Mouse (Mus musculus) adrenal gland (tissue): ENCODE measurements around the gene P4ha1.
"Not testable (repeated sequence)": the region's sequence is repeated elsewhere in the genome, so short reads cannot be mapped to it uniquely, and the experiment has no call there.

ENCODE experiments used
- intact Hi-C: fragments of 180-260 bp; cut with DNase I; formaldehyde crosslinking; loops from one replicate; pipeline ENCODE4 v1.15.1; 2025
- long read RNA-seq, 2 experiments: library from polyadenylated mRNA; unstranded; transcript quantifications; one replicate each; pipeline ENCODE4 v2.0.0; 2020; ENCODE audit warnings: borderline replicate concordance in 1 of 2; ENCODE audit not compliant: insufficient replicate concordance in 1 of 2

The P4ha1 gene
- long read RNA-seq, experiment 1, full-length matches to known transcripts, result 49 of 57 reads
- long read RNA-seq, experiment 1, partial matches to known transcripts, result 5 of 57 reads
- long read RNA-seq, experiment 1, other reads (novel, unspliced or antisense), result 3 of 57 reads
- long read RNA-seq, experiment 2, full-length matches to known transcripts, result 56 of 69 reads
- long read RNA-seq, experiment 2, partial matches to known transcripts, result 8 of 69 reads
- long read RNA-seq, experiment 2, other reads (novel, unspliced or antisense), result 5 of 69 reads

GRCm38 (mm10) chr10:59323100-59323487 is at the start of gene P4ha1:
P4ha1 (plus strand) TSS chr10:59323296.
- intact Hi-C loops, result no loop called here

DNA sequence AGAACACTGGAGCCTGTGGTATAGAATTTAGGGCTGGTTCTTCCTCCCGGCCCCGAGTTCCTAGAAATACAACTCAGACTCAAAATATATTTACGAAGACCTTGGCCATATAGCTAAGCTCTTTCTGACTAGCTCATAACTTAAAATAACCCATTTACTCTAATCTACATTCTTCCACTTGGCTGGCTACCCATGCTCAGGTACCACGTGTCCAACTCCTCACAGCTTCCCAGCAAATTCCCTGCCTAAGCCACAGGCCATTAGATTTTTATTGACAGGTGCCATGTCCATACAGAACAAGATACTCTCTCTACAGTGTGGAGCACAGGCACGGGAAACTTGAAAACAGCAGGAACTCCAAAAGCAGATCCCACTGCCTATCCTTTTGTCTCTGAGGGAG is 47.4 kb upstream of the P4ha1 start:
- intact Hi-C loops, result no loop called here

GRCm38 (mm10) chr10:59277116-59277515 is 46.0 kb upstream of the P4ha1 start:
- intact Hi-C loops, result no loop called here

- intact Hi-C loops, result no loop called here
These were observed 45.2 kb upstream of the P4ha1 start for GRCm38 (mm10) chr10:59277729-59278475.

- intact Hi-C loops, result no loop called here
These were observed 39.9 kb upstream of the P4ha1 start for GRCm38 (mm10) chr10:59283164-59283563.

- intact Hi-C loops, result no loop called here
These were observed 39.3 kb upstream of the P4ha1 start for GRCm38 (mm10) chr10:59283749-59284148.

DNA sequence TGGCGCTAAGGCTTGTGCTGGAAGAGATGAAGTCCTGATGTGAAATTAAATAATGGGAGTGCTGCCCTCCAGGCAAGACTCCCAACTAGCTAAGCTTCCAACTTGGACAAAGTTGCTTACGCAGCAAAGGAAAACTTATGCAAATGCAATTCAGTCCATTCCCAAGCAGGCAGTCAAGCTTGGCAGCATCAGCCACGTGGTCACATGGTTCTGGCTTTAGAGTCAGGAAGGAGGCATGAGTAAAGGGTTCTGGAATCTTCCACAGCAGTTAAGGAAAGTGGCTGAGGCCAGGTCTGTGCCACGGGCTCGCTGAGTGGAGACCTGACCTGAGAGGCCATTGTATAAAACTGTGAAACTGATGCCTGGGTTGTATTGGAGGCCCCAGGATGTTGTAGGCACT is 37.6 kb upstream of the P4ha1 start:
- intact Hi-C loops, result no loop called here

GRCm38 (mm10) chr10:59287251-59287650 is 35.8 kb upstream of the P4ha1 start:
- intact Hi-C loops, result no loop called here

- intact Hi-C loops, result no loop called here
These were observed 35.4 kb upstream of the P4ha1 start for GRCm38 (mm10) chr10:59287662-59288061.

- intact Hi-C loops, result no loop called here
These were observed 34.0 kb upstream of the P4ha1 start for GRCm38 (mm10) chr10:59289062-59289461.

DNA sequence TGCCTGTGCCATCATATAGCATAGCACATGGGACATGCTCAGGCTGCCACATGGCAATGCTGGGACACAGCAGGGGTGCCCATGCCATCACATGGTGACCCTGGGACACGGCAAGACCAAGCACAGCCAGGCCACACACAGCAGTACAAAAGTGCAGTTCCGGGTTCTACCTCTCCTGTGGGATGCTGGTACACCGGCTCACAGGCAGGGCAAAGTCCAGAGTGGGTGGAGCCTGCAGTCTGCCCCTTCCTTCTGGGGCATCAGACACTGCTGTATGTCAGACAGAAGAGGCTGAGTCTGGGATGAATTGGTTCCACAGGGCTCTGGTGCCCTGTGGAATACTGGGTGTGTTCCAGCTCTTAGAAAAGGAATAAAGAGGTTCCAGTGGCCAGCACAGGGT is 31.6 kb upstream of the P4ha1 start:
- intact Hi-C loops, result loop anchor here (5.0 kb wide), 1 partner anchor 69 kb away; the partner anchor contains the start of genes Sept10 and Sowahc

DNA sequence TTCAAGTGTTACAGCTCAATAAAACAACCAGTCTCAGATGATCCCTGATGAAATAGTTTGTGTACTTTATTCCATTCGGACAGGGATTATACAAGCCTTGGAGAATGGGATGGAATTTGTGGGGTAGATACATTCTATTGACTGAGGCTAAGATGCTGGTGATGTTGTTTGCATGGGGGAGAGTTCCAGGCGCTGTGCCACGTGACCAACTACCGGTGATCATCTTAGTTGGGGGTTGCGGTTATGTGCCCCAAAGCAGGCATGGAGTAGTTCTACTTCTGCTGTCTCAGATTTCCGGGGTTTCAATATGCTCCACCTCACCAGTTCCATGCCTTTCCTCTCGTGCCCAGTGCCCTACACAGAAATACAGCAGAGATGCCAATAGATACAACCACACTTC is 31.0 kb upstream of the P4ha1 start:
- intact Hi-C loops, result loop anchor here (2.0 to 5.0 kb wide), 3 partner anchors 70 to 183 kb away; partner anchors contain the start of genes Sept10 and Sowahc

DNA sequence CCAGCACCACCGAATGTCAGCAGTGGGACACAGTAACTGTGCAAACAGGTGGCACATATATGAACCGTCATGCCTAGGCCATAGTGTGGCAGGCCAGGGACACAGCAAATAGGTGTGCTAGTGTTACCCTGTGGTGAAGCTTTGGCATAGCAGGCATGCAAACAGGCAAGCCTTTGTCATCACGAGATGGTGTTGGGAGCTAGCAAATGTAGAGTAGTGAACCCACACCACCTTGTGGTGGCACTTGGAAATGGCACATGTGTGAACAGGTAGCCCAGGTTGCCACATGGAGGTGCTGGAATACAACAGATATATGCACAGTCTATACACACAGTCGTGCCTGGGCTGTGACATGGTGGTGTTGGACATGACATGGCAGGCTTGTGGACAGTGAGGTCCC is 30.5 kb upstream of the P4ha1 start:
- intact Hi-C loops, result loop anchor here (2.0 to 5.0 kb wide), 3 partner anchors 70 to 184 kb away; partner anchors contain the start of genes Sept10 and Sowahc

DNA sequence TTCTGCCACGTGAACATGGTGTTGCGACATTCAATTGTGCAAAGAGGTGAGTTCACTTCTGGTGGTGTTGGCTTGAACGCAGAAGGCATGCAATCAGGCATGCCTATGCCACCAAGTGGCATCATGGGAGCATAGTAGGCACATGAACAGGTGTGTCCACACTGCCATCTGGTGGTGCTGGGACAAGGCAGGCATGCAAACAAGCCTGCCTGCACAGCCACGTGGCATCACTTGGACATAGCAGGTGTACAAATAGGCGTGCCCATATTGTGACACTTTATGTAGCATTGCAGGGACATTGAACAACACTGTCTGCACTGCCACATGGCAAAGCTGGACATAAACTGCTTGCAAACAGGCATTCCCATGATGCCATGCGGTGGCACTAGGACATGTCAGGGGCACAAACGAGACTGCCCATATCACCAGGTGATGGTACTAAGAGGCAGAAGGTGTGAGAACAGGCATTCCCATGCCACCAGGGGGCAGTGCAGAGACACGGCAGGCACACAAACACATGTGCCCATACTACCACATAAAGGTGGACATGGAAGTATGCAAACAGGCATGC is 27.8 kb upstream of the P4ha1 start:
- intact Hi-C loops, result loop anchor here (5.0 kb wide), 1 partner anchor 62 kb away; no protein-coding TSS in a partner anchor

DNA sequence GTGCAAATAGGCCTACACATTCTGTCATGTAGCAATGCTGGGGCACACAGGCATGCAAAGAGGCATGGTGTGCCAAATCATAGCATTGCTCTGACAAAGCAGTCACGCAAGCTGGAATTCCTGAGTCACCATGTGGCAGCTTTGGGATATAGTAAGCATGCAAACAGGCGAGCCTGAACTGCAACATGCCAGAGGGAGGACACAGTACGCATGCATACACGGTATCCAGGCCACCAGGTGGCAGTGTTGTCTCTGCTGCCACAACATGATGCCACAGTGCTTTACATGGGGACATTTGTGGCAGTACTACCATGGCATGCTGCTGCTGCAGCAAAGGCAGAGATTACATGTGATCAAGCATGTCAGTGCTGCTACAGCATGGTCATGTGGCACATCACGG is 26.8 kb upstream of the P4ha1 start:
- intact Hi-C loops, result loop anchor here (5.0 kb wide), 1 partner anchor 61 kb away; no protein-coding TSS in a partner anchor

- intact Hi-C loops, result not testable (repeated sequence)
These were observed 20.4 kb upstream of the P4ha1 start for GRCm38 (mm10) chr10:59302671-59303070.

DNA sequence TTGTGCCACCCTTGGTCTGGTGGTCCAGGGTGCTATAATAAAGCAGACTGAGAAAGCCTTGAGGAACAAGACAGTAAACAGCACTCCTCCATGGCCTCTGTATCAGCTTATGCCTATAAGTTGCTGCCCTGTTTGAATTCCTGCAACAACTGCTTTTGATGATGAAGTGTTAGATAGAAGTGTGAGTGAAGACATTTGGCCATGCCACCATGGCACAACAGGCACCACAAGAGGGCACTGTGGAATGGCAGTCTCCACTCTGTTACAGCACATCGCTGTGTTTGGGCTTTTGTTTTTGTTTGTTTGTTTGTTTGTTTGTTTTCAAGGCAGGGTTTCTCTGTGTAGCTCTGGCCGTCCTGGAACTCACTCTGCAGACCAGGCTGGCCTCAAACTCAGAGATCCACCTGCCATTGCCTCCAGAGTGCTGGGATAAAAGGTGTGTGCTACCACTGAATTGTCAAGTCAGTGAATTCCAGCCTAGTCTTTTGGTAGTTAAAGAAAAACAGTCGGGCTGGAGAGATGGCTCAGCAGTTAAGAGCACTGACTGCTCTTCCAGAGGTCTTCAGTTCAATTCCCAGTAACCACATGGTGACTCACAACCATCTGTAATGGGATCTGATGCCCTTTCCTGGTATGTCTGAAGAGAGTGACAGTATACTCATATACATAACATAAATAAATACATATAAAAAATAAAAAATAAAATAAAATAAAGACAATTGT is 13.9 kb upstream of the P4ha1 start:
- intact Hi-C loops, result loop anchor here (5.0 kb wide), 1 partner anchor 558 kb away; no protein-coding TSS in a partner anchor

DNA sequence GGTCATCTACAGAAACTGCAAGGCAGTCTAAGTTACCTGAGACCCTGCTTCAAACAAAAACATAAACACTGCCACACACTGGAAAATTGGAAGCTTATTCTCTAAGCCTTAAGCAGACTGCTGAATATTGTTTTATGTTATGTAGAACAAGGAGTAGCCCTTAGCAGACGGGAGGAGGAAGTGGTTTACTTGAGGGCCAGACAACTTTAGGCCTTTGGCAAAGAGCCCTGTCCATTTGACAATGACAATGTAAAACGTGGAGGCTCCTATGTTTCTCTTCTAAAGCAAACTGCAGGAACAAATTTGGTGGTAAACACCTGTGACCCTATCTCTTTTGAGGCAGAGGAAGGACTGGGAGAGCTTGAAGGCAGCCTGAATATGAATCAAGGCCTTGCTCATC is 13.0 kb upstream of the P4ha1 start:
- intact Hi-C loops, result loop anchor here (5.0 kb wide), 1 partner anchor 47 kb away; no protein-coding TSS in a partner anchor

- intact Hi-C loops, result loop anchor here (5.0 kb wide), 1 partner anchor 46 kb away; no protein-coding TSS in a partner anchor
These were observed 12.2 kb upstream of the P4ha1 start for GRCm38 (mm10) chr10:59310691-59311457.

- intact Hi-C loops, result loop anchor here (5.0 kb wide), 1 partner anchor 45 kb away; no protein-coding TSS in a partner anchor
These were observed 11.2 kb upstream of the P4ha1 start for GRCm38 (mm10) chr10:59311881-59312280.
